ENCODE assay signal across 20 mouse cellular contexts in the genomic region with DNA sequence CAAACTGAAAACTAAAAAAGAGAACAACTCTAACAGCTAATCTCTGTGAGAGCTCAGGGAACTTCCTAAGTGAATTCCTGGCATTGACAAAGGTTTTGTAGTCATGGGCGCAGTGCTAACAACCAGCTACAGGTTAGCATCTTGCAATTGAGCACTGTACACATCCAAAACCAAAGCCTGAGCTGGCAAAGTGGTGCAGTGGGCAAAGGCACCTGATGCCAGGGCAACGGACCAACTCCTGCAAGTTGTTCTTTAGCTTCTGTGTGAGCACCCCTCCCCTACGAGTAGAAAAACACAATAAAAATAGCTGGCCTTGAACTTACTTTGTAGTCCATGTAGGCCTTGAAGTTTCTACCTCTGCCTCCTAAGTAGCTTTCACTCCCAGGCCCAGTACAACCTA.
"Had no signal": no experiment of that assay in that cellular context is flagged by ENCODE, and none has a peak within 500 bp of the region (broad histone marks: within the 10 kb centered on the region; RNA-seq: fewer than 3 reads in every experiment).

No protein-coding gene starts in this region.

- H3K27me3 ChIP-seq: heart, embryonic 13.5 days; heart, embryonic 15.5 days; intestine, embryonic 15.5 days; limb, embryonic 12.5 days; liver, embryonic 13.5 days had no signal

- H3K4me1 ChIP-seq: heart, embryonic 15.5 days; intestine, embryonic 15.5 days had no signal

- H3K4me3 ChIP-seq: heart, adult 2 months; heart, embryonic 13.5 days; heart, embryonic 15.5 days; intestine, embryonic 15.5 days; layer of hippocampus, adult 2 months; left cerebral cortex, adult 2 months; limb, embryonic 10.5 days; limb, embryonic 12.5 days; liver, embryonic 13.5 days had no signal

- DNase-seq: gastrocnemius, postnatal 14 days; gastrocnemius, postnatal 36 days; heart, adult 2 months; heart, postnatal 14 days; heart, postnatal 36 days; kidney, adult 18-20 months; kidney, adult 8-10 months; kidney, postnatal 10 days; kidney, postnatal 25 days; kidney, postnatal 4 days; liver; liver, embryonic 13.5 days had no signal

- H3K9me3 ChIP-seq: heart, embryonic 13.5 days; heart, embryonic 15.5 days; intestine, embryonic 15.5 days; limb, embryonic 10.5 days; limb, embryonic 12.5 days; liver, embryonic 13.5 days had no signal

- H3K27ac ChIP-seq: heart, adult 2 months; heart, embryonic 13.5 days; heart, embryonic 15.5 days; hindbrain, embryonic 14.5 days; intestine, embryonic 15.5 days; limb, embryonic 10.5 days; limb, embryonic 12.5 days; liver, embryonic 13.5 days had no signal

- H3K36me3 ChIP-seq: heart, embryonic 15.5 days; intestine, embryonic 15.5 days; liver, embryonic 13.5 days had no signal
